Mouse (Mus musculus): ENCODE results near the gene Frk.

GRCm38 (mm10) chr10:34508593-34508992, 25.4 kb downstream of the Frk start:
- no peak for TF ChIP-seq CTCF (IDR thresholded peaks at IDR 0.05; ENCODE audit: low read depth, low read length)
- TF ChIP-seq GATA1 (IDR thresholded peaks at IDR 0.05; ENCODE audit: borderline replicate concordance, low read length), result no peak

Measured in G1E (cell line).